Mouse (Mus musculus): Measurements from ENCODE around the gene 2810021J22Rik. TPM values are rescaled to one million over a fixed set of nuclear protein-coding genes. Genes with fewer than 3 reads are reported as not detected.
A peak's percentile ranks its signal among the peaks of the same experiment; 100 is the strongest.

Gene 2810021J22Rik
- polyA plus RNA-seq, 1 experiment: 4.5 TPM

DNA sequence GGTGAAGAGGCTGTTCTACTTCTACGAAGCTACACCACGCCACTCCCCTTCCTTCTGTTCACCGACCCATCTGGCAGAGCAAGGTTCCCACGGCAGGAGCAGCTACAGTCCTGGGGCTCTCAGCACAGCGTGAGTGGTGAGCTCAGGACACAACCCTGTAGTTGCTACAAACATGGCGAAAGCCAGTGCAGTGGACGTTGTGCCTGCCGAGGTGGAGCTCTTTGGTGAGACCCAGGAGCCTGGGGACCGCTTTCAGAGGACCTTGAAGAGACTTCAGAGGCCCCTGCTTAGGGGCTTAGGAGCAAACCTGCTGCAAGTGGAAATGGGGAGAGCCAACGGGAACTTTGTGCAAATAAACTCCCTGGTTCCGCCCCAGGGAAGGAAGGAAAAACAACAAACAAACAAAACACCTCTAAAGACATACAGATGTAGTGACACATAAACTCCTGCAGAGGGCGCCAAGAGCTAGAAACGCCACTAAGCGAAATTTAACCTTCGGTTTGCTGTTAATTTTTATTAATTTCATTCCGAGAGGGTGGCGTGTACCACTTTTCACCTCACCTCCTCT is 47.5 kb downstream of the 2810021J22Rik start:
- Histone ChIP-seq H3K27ac (ENCODE audit: insufficient read depth, low read depth, low read length) (no peak overlapping the region), H3K4me3 (ENCODE audit: insufficient read depth, low read length) (peak overlapping the region; percentile 40), H3K4me1 (ENCODE audit: control insufficient read depth, insufficient read depth, low read length) (peaks cover 6% of the 10 kb centered on the region; the same call in 1 of the 2 replicates)
- peak; percentile 47; the same call in 1 of the 2 replicates for TF ChIP-seq CTCF (IDR thresholded peaks at IDR 0.05; ENCODE audit: low read depth, low read length)
- no peak for TF ChIP-seq POLR2A (IDR thresholded peaks at IDR 0.05; ENCODE audit: borderline replicate concordance, low read depth, low read length)

- TF ChIP-seq CTCF (IDR thresholded peaks at IDR 0.05; ENCODE audit: low read depth, low read length) (peak; percentile 68), POLR2A (IDR thresholded peaks at IDR 0.05; ENCODE audit: borderline replicate concordance, low read depth, low read length) (no peak)
- H3K4me1 ChIP-seq (ENCODE audit: control insufficient read depth, insufficient read depth, low read length): peaks cover 6% of the 10 kb centered on the region; the same call in 1 of the 2 replicates
- no peak overlapping the region for H3K27ac ChIP-seq (ENCODE audit: insufficient read depth, low read depth, low read length)
- H3K4me3 ChIP-seq (ENCODE audit: insufficient read depth, low read length): no peak overlapping the region
Observed at GRCm38 (mm10) chr11:58916879-58917744, 50.1 kb downstream of the 2810021J22Rik start.

DNA sequence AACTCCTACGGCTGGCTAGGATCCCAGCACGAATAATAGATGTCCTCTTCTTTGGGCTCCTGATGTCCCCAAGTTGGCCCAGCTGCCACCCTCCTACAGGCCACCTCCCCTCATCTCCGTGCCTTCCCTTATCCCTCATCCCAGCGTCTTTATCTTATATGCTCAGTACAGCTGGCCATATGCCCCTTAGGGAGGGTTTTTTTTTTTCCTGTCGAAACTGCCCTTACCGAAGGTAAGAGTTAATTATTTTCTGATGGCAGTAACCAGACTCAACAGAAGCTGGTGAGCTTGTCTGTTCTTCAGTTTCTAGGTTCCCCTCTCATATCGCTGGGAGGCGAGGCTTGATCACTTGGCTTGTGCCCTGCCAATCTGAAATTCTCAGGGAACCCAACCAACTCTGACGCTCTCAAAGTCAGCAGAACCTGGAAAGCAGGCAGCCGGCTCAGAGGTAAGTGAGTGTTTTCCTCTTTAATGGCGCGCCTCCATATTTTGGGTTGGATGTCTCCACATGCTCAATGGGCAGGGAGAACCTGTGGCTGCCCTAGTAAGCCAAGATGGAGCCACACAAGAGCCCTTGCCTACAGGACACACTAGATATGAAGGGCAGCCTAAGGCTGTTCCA is 50.8 kb downstream of the 2810021J22Rik start, which contains the start of gene Btnl10:
Gene Btnl10, plus strand, starts transcription at position 164 of the 622 bp plus-strand sequence.
- TF ChIP-seq CTCF (IDR thresholded peaks at IDR 0.05; ENCODE audit: low read depth, low read length) (no peak), POLR2A (IDR thresholded peaks at IDR 0.05; ENCODE audit: borderline replicate concordance, low read depth, low read length) (no peak)
- Histone ChIP-seq H3K27ac (ENCODE audit: insufficient read depth, low read depth, low read length) (no peak within 1 kb of the TSS), H3K4me3 (ENCODE audit: insufficient read depth, low read length) (no peak within 1 kb of the TSS), H3K4me1 (ENCODE audit: control insufficient read depth, insufficient read depth, low read length) (peaks cover 6% of the 10 kb centered on the region; the same call in 1 of the 2 replicates)

- peaks cover 6% of the 10 kb centered on the region; the same call in 1 of the 2 replicates for H3K4me1 ChIP-seq (ENCODE audit: control insufficient read depth, insufficient read depth, low read length)
- TF ChIP-seq POLR2A (IDR thresholded peaks at IDR 0.05; ENCODE audit: borderline replicate concordance, low read depth, low read length): no peak
- H3K27ac ChIP-seq (ENCODE audit: insufficient read depth, low read depth, low read length): no peak overlapping the region
- no peak overlapping the region for H3K4me3 ChIP-seq (ENCODE audit: insufficient read depth, low read length)
Observed at GRCm38 (mm10) chr11:58918759-58919158, 51.7 kb downstream of the 2810021J22Rik start.

- Histone ChIP-seq H3K27ac (ENCODE audit: insufficient read depth, low read depth, low read length) (no peak overlapping the region), H3K4me3 (ENCODE audit: insufficient read depth, low read length) (no peak overlapping the region), H3K4me1 (ENCODE audit: control insufficient read depth, insufficient read depth, low read length) (peaks cover 7% of the 10 kb centered on the region)
- no peak for TF ChIP-seq CTCF (IDR thresholded peaks at IDR 0.05; ENCODE audit: low read depth, low read length)
- no peak for TF ChIP-seq POLR2A (IDR thresholded peaks at IDR 0.05; ENCODE audit: borderline replicate concordance, low read depth, low read length)
Observed at GRCm38 (mm10) chr11:58922420-58922819, 55.4 kb downstream of the 2810021J22Rik start.

DNA sequence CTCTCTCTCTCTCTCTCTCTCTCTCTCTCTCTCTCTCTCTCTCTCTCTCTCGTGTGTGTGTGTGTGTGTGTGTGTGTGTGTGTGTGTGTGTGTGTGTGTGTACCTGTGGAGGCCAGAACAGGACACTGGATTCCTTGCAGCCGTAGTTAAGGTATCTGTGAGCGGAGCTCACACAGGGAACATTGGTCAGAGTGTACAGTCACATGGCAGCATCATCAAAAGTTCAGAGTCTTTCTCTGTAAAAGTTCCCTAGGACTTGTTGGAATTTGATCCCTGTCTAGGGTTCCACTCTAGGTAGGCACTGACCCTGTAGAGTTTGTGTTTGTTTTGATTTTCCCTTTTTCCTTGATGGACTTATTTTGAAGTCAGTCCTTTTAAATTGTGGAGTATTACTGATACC is 59.6 kb downstream of the 2810021J22Rik start:
- TF ChIP-seq CTCF (IDR thresholded peaks at IDR 0.05; ENCODE audit: low read depth, low read length): no peak
- TF ChIP-seq POLR2A (IDR thresholded peaks at IDR 0.05; ENCODE audit: borderline replicate concordance, low read depth, low read length): no peak

GRCm38 (mm10) chr11:58927053-58927452 is 60.0 kb downstream of the 2810021J22Rik start:
- H3K4me3 ChIP-seq (ENCODE audit: insufficient read depth, low read length): no peak overlapping the region
- TF ChIP-seq CTCF (IDR thresholded peaks at IDR 0.05; ENCODE audit: low read depth, low read length): no peak
- TF ChIP-seq POLR2A (IDR thresholded peaks at IDR 0.05; ENCODE audit: borderline replicate concordance, low read depth, low read length): no peak
- H3K27ac ChIP-seq (ENCODE audit: insufficient read depth, low read depth, low read length): no peak overlapping the region
- H3K4me1 ChIP-seq (ENCODE audit: control insufficient read depth, insufficient read depth, low read length): peaks cover 5% of the 10 kb centered on the region

More for the DNA sequence above, 59.6 kb downstream of the 2810021J22Rik start:
- Histone ChIP-seq H3K4me3 (ENCODE audit: insufficient read depth, low read length) (no peak overlapping the region), H3K4me1 (ENCODE audit: control insufficient read depth, insufficient read depth, low read length) (peaks cover 5% of the 10 kb centered on the region), H3K27ac (ENCODE audit: insufficient read depth, low read depth, low read length) (no peak overlapping the region)

- H3K4me3 ChIP-seq (ENCODE audit: insufficient read depth, low read length): peak overlapping the region; percentile 55
- H3K4me1 ChIP-seq (ENCODE audit: control insufficient read depth, insufficient read depth, low read length): peaks cover 5% of the 10 kb centered on the region
- TF ChIP-seq POLR2A (IDR thresholded peaks at IDR 0.05; ENCODE audit: borderline replicate concordance, low read depth, low read length): no peak
- TF ChIP-seq CTCF (IDR thresholded peaks at IDR 0.05; ENCODE audit: low read depth, low read length): peak; percentile 97
- peak overlapping the region; percentile 74 for H3K27ac ChIP-seq (ENCODE audit: insufficient read depth, low read depth, low read length)
Observed at GRCm38 (mm10) chr11:58927790-58928651, 61.0 kb downstream of the 2810021J22Rik start.

GRCm38 (mm10) chr11:58929055-58929454 is 62.0 kb downstream of the 2810021J22Rik start:
- TF ChIP-seq POLR2A (IDR thresholded peaks at IDR 0.05; ENCODE audit: borderline replicate concordance, low read depth, low read length) (no peak), CTCF (IDR thresholded peaks at IDR 0.05; ENCODE audit: low read depth, low read length) (no peak)
- Histone ChIP-seq H3K4me3 (ENCODE audit: insufficient read depth, low read length) (no peak overlapping the region), H3K27ac (ENCODE audit: insufficient read depth, low read depth, low read length) (no peak overlapping the region), H3K4me1 (ENCODE audit: control insufficient read depth, insufficient read depth, low read length) (peaks cover 5% of the 10 kb centered on the region)
